Mouse (Mus musculus) cerebellum, adult 2 months (tissue): ENCODE results near the gene March7.

ENCODE experiments used
- CTCF ChIP-seq: fragments of 200-500 bp; IDR thresholded peaks from 2 replicates; pipeline ENCODE4 v1.5.1; 2011; ENCODE audit warnings: low read depth, mild to moderate bottlenecking, control low read depth, low read length, moderate library complexity, borderline replicate concordance; ENCODE audit not compliant: insufficient read depth
- POLR2A ChIP-seq: fragments of 200-500 bp; IDR thresholded peaks from 2 replicates; pipeline ENCODE4 v1.6.1; 2011; ENCODE audit warnings: low read length, control low read depth, borderline replicate concordance; ENCODE audit not compliant: insufficient read depth

- TF ChIP-seq CTCF (no peak), POLR2A (no peak)
Observed at GRCm38 (mm10) chr2:60166878-60167277, 42.8 kb upstream of the March7 start.
